Mouse (Mus musculus) c-Kit-positive CD71-positive TER-119-positive erythroid progenitor cells, embryonic 14.5 days (primary cell): ENCODE measurements at regions not wholly inside any gene's neighbourhood (a gene's known extent, or its start where the extent isn't known, plus 50 kb on each side); places are given as distances from the start of the nearest gene placed in this dataset.

Experiments used
- DNase-seq: peaks from one replicate; pipeline ENCODE4 v3.0.0-alpha.2; 2013; ENCODE audit warnings: low spot score

DNA sequence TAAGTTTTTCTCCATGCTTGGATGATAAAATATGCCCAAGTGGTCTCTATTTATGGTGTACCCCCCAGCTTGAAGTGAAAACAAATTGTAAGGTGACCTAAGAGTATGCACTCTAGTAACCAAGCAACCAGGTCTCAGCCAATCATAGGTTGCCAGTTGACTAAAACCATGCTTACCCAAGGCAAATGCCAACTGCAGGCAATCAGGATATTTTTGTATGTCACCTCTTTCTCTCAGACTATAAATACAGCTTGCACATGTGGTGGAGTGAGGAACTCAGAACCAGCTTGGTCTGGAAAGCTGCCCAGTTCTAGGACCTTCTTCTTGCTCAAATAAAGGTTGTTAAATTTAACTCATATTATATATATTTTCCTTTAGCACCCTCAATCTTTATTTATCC is 476.0 kb upstream of the Gm26657 start:
- DNase-seq = no peak

DNA sequence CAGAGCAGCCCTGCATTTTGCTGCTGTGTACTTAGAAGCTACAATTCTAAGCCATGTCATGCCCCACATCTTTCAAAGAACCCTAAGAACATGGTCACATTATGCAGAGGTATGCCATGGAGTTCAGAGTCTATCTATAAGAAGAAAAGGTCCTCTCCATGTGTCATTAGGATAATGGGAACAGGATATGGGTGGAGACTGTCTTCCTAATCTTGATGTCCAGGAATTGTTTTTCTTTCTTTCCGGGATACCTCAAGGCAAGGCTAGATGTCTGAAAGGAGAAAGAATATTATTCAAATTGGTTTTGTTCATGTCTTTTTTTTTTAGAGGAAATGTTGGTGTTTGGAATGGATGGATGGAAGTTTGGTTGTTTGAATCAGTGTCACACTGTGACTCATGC is 477.3 kb upstream of the Gm26657 start:
- no peak for DNase-seq

DNA sequence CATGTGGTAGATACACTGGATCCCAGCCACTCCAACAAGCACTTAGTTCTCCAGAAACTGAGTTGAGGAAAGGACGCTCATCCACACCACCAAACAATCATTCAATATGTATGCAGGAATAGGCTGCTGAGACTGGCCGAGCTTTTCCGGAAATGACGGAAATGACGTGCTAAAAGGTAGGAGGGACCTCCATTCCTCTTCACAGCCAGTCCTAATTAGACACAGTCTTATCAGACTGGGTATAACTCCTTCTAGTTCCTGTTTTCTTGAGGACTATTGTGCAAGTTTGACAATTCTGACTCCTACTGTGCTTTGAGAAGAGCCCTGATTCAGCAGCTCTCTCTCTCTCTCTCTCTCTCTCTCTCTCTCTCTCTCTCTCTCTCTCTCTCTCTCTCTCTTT is 477.9 kb upstream of the Gm26657 start:
- DNase-seq = no peak

GRCm38 (mm10) chr4:56252375-56252774 is 487.5 kb upstream of the Gm26657 start:
- no peak for DNase-seq

GRCm38 (mm10) chr4:56251766-56252165 is 488.1 kb upstream of the Gm26657 start:
- no peak for DNase-seq

GRCm38 (mm10) chr4:56250611-56251010 is 489.3 kb upstream of the Gm26657 start:
- no peak for DNase-seq

DNA sequence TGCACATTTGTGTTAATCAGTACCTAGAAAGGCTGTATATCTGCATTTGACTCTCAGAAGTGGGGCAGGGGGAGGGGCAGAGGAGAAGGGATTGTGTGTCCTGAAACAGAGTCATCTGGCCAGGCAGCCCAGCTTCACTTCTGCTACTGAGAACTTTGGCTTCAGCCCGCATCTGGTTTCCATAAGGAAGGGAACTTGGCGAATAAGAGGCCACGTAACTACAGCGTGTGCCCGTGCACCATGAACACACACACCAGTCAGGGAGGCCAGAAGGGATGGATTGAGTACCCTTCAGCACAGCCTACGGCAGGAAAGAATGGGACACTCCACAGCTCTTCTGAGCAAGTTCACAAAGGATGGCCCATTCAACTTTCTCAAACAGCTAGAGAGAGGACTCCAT is 496.0 kb upstream of the Gm26657 start:
- DNase-seq = no peak

DNA sequence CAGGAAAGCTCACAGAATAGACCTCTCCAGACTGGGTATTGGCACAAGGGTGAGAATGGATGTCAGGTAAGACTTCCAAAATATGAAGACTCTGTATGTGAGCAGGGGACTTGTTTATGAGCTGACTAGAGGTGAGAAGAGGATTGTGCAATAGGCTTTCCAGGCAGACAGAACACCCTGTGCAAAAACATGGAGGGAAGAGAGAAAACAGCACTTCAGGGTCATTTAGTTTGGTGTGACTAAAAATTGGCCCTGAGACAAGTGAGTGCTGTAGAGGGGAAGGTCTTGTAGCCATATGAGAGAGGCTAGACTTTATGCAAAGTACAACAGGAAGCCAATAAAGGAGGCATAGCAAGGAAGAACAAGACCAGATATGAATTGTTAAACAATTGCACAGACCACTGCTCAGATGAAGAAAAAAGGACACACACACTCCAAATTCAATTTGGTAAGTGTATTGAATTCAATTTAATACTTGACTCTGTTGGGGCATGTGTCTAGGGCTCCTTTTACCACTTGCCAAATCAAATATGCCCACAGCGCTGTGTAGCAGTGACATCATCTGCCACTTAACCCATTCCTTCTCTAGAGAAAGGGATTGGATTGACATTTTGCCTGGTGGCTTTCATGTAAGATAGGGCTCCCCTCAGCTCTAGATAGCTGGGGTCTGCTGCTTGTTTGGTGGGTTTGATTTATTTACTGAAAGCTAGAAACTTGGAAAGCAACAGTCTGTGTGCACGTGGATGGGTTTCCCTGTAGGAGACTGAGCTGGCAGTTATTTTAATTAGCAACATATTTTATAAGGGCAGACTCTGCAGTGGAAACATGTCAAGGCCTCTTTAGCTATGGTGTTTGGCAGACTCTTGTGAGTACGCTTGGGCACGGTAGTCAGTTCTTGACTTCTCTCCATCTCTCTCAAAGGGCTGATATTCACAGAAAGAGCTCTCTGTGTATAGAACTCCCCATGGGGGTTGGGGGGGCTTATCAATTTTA is 501.1 kb upstream of the Gm26657 start:
- no peak for DNase-seq

DNA sequence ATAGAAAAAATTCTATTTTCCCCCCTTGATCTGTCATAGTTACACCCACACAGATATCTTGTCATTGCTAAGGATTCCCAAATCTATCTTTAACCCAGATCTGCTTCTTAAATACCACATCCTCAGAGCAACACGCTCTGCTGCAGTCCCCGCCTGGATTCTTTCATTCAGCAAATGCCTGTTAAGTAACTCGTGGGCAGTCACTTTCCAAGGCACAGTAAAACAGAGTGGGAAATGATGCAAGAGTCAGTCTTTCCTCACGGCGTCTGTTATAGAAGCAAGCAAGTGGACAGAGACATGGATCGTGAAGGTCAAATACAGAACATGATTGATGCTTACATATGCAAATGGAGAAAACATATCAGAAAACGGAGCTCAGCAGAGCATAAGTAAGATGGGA is 508.5 kb upstream of the Gm26657 start:
- DNase-seq = no peak

DNA sequence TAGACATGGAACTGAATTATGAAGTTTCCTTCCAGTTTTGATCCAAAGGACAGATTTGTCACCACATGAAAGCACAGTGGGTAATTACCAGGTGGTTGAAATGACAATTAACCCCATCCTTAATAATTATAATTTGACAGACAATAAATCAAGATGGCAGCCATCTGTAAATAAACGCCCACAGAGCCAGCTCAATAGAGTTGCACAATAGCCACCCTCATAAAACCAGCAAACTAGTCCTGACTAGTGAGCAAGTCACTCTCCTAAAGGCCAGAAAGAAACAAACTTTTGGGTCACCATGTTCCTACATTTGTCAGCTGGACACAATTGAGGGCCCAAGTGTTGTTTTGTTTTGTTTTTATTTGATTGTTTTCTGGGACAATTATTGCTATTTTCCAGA is 509.4 kb upstream of the Gm26657 start:
- DNase-seq = no peak

- DNase-seq = no peak
Observed at GRCm38 (mm10) chr4:56226493-56226892, 513.4 kb upstream of the Gm26657 start.

GRCm38 (mm10) chr4:56224542-56224941 is 515.3 kb upstream of the Gm26657 start:
- DNase-seq = no peak

- no peak for DNase-seq
Observed at GRCm38 (mm10) chr4:56222023-56222776, 517.7 kb upstream of the Gm26657 start.

GRCm38 (mm10) chr4:56220531-56220930 is 519.3 kb upstream of the Gm26657 start:
- no peak for DNase-seq

DNA sequence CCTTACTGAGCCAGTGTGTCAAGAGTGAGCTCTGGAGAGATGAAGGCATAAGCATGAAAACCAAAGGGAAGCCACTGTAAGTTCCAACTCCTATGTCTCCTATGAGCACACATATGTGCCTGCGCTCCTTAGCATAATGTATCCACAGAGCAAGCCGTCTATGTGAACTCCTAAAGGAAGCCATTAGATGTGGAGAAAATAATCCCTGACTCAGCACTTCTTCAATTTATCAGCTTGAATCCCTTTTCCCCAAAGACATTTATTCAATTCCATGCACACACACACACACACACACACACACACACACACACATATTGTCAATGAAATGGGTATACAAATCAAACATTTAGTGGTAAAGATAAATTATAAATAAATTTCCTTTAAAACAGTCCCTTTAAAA is 530.4 kb upstream of the Gm26657 start:
- DNase-seq = no peak

DNA sequence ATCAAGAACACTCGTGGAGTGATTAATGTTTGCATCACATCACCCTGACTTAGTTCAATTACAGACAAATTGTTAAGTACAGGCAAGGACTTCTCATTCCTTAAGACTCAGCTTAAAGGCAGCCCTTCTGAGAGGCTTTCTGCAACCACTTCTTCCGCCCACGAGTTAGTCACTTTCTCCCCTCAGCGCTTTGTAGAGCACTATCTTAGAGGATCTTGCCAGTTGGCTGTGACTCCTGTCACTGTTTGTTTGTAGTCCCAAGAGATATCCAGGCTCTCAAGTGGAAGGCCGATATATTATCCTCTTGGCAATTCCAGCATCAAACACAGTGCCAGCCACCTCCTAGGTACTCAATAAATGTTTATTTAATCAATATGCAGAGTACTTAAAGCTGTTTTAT is 532.1 kb upstream of the Gm26657 start:
- no peak for DNase-seq

GRCm38 (mm10) chr4:56205069-56205468 is 534.8 kb upstream of the Gm26657 start:
- DNase-seq = no peak

GRCm38 (mm10) chr4:56193365-56193764 is 546.5 kb upstream of the Gm26657 start:
- DNase-seq = no peak

GRCm38 (mm10) chr4:56192516-56192915 is 547.4 kb upstream of the Gm26657 start:
- DNase-seq = no peak

DNA sequence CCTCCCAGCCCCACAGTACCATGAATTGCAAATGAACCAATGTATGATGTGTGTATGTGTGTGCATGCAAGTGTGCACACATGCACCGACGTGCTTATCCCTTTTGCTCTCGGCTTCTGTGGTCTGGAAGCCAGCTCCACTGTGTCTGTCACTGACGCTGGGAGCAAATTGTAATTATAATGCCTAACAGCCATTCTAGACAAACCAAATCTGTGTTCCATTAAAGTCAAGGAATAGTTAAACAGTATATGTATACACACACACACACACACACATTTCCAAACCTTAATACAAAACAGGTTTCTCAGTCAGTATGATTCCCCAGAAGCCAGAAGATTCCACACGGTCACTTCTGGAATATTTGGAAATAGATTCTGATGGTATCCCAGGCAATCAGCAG is 560.3 kb upstream of the Gm26657 start:
- DNase-seq = no peak

DNA sequence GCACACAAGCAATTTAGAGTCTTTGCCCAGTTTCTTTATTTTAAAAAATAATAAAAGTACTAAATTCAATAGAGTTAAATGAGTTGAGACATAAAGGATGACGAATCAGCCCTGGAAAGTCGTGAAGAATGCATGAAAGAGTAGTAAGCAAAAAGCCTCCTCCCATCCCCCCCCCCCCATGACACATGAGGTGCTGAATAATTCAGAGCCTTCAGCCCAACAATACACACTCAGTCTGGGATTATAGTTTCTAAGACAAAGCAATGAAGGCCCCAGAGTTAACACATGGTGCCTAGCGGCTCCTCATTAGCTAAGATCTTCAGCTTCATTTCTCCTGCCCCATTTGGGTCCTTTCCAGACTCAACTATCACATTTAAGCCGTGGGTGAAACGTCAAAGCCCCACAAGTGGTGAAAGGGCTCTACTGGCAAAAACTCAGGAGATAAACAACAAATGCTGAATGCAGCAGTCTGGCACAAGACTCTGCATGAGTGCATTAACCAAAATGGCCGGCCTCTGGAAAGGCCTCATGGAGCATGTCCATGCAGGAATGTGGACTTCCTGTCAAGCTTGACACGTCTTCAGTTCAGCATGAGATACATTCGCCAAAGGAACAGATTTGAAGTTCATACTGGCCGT is 560.9 kb upstream of the Gm26657 start:
- DNase-seq = no peak

GRCm38 (mm10) chr4:56161257-56161594 is 578.6 kb upstream of the Gm26657 start:
- no peak for DNase-seq
